Mouse (Mus musculus): ENCODE results near the gene Il31ra. TPM values are rescaled to one million over a fixed set of nuclear protein-coding genes. Genes with fewer than 3 reads are reported as not detected.

Gene Il31ra
- total RNA-seq, 2 experiments from 2014 or later, result 0.77 TPM; not detected in 1

DNA sequence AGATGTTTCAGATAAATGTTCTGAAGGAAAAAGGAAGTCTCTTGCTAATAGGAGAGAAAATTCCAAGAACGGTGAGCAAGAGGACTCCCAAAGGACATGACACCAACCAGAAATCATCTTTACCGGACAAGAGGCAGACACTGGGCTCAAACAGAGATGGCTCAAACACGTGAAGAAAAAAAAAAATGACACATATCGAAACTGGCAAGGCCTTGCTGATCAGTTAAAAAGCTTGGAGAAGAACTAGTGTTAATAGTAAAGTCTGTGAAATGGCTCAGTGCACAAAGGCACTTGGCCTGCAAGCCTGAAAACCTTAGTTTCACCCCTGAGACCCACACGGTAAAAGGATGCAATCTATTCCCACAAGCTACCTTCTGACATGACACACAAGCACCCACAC, 23.4 kb downstream of the Il31ra start:
- ATAC-seq (replicated peaks; ENCODE audit: low FRiP score, poor library complexity, severe bottlenecking), result no peak

DNA sequence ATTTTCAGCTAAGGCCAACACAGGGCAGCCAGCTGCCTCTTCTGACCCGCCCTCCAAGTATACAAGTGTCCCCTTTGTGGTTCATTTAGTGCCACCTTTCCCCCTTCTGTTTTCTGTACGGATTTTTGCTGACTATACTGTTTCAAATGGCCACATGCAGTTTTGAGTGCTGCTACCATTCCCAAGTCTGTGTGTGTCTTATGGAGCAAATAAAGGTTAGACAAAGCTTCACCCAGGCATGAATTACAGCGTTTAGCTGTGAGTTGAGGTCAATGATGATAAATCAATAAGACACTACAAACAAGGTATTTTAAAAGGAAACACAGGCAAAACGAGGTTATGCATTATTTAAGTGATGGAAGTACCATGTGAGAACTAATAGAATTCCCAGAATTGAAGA, 24.6 kb downstream of the Il31ra start:
- ATAC-seq (replicated peaks; ENCODE audit: low FRiP score, poor library complexity, severe bottlenecking), result no peak

DNA sequence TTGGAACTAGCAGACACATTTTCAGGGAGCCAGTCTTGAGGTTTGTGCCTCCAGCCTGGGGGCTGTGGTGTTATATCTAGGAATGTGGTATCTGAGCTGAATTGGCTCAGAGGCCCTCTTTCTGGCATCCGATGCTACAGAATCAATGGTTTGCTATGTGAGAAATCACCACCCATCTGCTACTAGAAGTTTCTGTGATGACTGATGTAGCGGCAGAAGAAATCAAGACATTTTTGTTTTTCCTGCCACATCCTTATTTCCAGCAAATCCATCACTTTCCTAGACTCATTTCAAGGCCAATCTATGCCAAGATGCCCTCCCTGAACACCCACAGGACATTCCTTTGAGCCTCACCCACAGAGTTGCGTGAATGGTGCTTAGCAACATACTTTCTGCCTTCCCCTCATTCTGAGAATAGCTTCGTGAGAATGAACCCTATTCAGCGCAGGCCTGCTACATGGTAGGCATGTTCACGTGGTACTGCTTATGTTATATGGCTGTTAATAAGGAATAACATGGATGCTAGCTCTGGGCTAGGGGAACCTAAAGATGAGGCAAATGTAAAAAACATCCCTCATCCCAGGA, 33.5 kb downstream of the Il31ra start:
- ATAC-seq (replicated peaks; ENCODE audit: low FRiP score, poor library complexity, severe bottlenecking), result no peak

DNA sequence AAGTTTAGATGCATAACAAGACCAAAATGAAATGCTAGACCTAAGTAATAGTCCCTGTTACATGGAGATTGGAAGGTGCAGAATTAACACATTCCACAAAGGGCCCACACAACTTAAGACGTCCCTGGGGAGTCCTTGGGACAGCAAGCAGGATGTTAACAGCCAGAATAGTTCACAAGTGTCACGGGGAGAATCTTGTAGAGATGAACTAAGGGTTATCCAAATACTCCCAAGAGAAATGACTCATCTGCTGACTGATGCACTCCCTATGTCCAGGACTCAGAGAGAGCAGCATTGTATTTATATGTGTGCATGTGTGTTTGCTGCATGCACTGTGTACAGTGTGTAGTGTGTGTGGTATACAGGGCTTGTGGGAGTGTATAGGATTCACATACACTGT, 37.7 kb downstream of the Il31ra start:
- no peak for ATAC-seq (replicated peaks; ENCODE audit: low FRiP score, poor library complexity, severe bottlenecking)

DNA sequence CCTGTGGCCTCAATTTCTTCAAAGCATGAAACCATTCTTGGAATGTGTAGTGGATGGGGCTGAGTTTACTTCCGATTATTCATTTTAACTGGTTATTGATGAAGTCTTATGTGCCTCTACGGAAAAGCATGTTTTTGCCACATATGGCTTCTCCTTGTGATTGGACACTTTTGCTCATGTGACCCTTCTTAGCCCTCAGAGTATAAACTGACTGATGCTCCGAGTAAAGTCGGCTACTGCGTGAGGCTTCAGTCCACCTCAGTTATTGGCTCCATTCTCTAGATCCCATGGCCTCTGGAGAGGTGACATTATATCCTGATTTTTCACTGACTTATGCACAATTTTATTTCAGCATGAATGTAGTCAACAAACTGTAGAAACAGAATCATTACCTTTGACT, 40.9 kb downstream of the Il31ra start:
- ATAC-seq (replicated peaks; ENCODE audit: low FRiP score, poor library complexity, severe bottlenecking), result no peak

DNA sequence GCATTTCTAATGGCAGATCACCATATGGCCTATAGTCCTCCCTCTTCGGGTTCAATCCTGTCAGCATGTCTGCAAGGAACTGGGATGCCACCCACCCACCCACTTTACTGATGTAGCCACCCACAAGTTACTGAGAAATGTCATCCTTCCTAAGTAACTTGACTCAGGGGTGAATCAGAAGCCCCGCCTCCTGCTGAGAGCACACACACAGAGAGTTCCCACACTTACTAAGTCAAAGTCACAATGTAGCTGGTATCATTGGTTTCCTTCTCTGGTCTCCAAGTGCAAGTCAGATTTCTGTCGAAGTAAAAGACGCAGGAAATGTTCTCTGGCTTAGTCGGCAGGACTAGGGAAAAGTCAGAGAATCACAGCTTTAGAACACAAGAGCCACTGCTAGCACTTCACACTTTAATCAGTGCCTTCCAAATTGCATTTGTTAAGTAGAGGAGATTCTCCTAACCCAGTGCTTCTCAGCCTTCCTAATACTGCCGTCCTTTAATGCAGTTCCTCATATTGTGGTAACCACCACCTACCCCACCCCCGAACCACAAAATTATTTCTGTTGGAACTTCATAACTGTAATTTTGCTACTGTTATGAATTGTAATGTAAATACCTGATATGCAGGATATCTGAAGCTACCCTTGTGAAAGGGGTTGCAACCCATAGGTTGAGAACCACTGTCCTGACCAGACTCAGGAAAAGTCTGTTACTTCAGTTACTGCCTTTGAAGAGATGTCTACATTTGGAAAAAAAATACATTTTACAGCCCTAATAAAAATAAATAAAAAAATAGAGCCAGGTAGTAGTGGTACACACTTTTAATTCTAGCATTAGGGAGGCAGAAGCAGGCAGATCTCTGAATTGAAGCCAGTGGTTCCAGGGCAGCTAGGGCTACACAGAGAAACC, 42.3 kb downstream of the Il31ra start:
- no peak for ATAC-seq (replicated peaks; ENCODE audit: low FRiP score, poor library complexity, severe bottlenecking)

DNA sequence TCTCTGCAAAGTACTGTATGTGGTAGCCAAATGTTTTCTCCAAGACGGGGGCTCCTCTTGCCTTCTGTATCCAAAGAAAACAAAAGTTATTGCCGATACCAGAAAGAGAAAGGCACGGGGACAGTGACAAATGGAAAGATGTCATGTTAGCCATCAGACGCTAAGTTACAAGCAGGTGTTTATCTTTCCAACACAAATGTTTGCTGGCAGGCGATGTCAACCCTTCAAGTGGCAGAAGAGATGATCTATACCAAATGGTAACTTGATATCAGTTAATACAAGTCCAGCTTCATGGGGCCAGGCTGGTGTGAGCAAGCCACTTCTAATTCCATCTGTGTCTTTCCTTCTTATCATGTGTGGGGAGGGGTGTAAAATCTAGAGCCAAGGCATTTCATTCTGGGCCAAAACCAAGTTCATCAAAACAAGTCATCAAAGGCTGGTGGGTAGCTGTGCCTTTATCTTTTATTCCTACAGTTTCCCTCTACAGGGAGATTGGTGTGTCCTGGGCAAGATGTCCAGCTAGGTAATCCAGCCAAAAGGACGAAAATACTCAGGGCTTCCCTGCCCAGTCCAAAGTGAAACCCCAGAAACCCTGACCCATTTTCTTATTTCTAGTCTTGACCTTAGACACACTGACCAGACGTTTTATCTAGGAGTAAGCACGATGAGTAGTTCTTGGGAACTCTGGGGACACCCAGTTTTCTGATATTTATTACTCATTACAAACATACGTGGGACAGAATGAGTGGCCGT, 52.8 kb downstream of the Il31ra start:
- peak; percentile 65 for ATAC-seq (replicated peaks; ENCODE audit: low FRiP score, poor library complexity, severe bottlenecking)

DNA sequence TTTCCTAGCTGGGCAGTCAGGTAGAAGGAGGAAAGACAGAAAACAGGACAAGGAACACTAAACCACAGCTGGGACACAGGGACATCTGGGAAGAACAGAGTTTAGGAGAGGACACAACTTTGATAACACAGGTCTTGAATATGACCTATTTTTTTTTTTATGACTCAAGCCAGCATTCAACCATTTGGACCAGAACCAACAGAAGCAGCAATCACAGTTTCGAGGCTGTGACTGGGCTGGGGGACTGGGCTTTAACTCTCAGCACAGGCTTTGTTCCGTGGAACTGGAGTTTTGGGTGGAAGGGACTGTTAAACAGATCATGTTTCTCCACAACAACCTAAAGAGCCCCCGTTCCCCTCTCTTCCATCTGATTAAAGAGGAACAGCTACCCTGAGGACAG, 53.5 kb downstream of the Il31ra start:
- no peak for ATAC-seq (replicated peaks; ENCODE audit: low FRiP score, poor library complexity, severe bottlenecking)

DNA sequence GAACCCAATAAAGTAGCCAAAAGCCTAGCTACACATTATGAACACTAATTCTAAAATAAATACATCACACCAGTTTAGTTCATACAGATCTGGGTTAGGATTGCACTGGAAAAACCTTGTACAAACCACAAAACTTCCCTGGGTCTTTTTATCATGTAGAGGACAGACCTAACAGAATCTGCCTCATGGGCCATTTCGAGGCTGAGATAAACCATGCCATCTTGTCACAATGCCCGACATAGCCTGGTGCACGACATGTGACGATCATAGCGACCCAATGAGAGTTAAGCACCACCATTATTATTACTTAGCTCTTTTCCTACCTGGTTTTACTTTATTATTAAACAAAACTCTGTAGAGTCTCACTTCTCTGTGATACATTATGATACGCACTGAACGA, 57.1 kb downstream of the Il31ra start:
- no peak for ATAC-seq (replicated peaks; ENCODE audit: low FRiP score, poor library complexity, severe bottlenecking)

DNA sequence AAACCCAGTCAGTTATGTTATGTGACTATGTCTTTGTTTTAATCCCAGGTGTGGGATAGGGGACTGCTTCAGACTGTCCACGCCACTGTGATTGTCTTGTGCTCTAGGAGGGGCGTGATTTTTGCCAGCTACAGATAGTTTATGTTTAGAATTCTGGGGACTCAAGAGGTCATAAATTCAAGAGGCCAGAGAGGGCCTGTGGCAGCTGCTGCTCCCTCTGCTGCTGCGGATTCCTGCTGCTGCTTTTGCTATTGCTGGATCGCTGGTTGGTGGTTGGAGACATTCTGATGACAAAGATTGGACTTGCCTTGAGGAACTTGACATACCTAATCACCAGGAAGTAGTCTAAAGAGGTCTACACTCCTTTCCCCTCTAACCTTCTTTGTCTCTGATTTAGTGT, 57.5 kb downstream of the Il31ra start:
- ATAC-seq (replicated peaks; ENCODE audit: low FRiP score, poor library complexity, severe bottlenecking), result no peak

DNA sequence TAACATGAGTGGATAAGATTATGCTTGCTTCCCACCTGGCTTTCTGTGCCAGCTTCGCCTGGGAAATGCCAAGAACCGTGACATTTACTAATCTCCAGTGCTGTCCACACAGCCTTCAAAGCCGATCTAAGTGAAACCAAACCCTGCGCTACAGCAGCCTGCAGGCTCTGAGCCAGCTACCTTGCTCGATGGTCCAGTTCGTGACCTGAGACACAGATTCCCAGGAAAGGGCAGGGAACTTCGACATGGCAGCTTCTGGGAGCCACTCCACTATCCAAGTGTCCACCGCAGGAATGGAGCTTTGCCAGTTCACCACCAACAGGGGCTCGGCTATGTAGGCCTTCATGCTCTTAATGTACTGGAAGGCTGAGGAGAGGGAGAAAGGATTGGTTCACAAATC, 60.6 kb downstream of the Il31ra start:
- ATAC-seq (replicated peaks; ENCODE audit: low FRiP score, poor library complexity, severe bottlenecking), result no peak

DNA sequence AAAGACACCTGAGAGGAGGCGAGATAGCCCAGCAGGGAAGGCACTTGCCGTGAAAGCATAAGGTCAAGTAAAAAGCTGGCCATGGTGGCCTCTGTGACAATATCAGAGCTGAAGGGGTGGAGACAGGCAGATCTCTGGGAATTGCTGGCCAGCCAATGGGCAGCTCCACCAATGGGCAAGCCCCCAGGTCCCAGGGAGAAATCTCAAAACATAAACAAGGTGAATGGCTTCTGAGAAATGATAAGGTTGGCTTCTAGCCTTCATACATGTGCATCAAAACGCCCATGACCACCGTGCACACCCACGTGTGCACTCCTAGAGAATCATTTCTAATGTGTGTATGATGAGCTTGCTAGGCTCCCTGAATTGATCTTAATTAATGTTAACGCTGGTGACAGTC, 61.9 kb downstream of the Il31ra start:
- no peak for ATAC-seq (replicated peaks; ENCODE audit: low FRiP score, poor library complexity, severe bottlenecking)

DNA sequence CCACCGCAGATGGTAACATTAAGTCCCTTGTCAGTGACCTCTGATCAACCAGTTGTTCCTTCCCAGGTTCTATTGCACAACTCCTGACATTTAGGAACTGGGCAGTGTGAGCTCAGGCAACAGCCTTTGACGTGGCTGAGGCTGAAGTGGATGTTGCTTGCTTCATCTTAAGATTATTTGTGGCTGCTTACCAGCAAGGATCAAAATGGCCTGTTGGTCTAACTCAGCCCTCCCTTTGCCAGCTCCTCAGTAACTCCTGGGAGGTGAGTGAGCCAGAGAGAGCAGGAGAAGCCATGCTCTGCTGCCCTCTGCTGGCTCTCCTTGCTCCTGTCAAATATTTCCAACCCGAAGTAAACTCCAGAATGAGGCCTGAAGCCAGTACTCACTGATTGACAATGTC, 64.3 kb downstream of the Il31ra start:
- ATAC-seq (replicated peaks; ENCODE audit: low FRiP score, poor library complexity, severe bottlenecking), result peak; percentile 82

DNA sequence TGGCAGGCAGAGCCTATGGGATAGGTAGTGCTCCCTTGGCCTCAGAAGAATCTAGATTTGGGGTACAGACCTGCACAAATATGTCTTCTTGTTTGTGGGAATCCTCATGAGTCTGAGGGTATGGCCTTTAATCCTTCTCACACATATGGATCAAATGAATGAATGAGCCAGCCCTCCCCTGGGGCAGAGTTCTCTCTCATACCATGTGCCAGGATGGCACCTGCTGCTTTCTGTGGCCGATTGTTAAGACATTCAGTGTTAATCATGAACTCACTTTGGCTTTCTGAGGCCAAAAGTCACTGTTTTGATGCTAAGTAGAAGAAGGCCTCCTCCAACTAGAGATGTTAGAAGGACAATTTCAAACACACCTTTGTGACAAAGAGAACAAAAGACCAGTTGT, 67.0 kb downstream of the Il31ra start:
- ATAC-seq (replicated peaks; ENCODE audit: low FRiP score, poor library complexity, severe bottlenecking), result no peak

DNA sequence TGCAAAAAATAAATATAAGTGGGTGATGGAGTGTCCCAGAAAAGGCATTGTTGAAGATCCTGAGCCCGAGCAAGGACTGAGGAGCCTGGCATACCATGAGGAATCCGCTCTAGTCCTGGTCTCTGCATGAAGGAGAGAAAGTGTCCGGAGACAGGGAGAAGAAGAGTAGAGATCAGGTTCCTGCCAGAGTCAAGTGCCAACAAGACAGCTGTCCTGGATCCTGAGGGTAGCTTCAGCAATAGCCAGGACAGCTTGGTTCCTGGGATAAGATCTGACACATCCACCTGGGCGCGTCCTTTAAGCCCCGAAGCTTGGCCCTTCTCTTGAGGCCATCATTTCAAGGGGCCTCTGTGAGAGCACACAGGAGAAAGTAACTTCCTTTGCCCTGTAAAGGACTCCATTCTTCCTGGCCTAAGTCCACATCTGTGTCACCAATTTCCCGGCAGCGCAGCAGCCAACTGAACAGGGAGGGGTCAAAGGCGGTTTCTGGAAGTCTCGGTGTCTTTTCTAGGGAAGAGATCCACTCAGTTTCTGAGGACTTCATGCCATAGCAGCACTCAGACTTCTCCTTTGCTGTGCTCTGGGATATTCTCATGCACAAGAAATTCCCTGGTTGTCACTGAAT, 70.7 kb downstream of the Il31ra start:
- no peak for ATAC-seq (replicated peaks; ENCODE audit: low FRiP score, poor library complexity, severe bottlenecking)

DNA sequence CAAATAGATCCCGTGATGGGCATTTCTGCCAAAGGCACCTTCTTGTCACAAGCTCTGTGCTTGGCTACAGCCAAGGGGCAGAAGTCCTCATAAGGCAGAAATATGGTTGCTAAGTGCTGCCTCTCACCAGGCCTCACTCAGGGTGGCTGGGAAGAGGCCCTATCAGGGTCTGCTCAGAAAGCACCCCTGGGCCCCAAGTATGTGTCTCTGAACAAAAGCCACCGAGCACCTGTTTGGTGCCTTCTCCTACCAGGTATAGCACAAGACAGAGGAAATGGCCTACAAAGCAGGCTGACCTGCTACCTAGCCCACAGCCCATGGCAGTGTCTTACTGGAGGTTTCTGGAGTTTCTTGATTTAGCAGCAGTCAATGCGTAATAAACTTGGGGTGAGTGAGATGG, 71.3 kb downstream of the Il31ra start:
- no peak for ATAC-seq (replicated peaks; ENCODE audit: low FRiP score, poor library complexity, severe bottlenecking)

DNA sequence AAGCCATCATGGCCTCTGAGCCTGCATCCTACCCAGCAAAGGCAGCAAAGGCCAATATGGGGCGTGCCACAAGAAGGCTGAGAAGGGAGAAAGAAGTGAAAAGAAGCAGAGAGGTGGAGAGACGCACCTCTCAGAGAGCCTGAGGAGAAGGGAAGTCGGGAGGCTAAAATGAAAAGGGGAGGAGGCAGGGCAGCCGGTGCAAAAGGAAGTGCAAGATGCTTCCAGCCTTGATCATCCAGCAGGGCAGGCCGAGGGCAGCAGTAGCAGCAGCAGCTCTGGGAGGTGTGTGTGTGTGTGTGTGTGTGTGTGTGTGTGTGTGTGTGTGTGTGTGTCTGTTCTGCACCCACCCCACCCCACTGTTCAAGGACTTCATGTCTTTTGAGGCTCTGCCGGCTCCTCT, 71.9 kb downstream of the Il31ra start:
- no peak for ATAC-seq (replicated peaks; ENCODE audit: low FRiP score, poor library complexity, severe bottlenecking)

DNA sequence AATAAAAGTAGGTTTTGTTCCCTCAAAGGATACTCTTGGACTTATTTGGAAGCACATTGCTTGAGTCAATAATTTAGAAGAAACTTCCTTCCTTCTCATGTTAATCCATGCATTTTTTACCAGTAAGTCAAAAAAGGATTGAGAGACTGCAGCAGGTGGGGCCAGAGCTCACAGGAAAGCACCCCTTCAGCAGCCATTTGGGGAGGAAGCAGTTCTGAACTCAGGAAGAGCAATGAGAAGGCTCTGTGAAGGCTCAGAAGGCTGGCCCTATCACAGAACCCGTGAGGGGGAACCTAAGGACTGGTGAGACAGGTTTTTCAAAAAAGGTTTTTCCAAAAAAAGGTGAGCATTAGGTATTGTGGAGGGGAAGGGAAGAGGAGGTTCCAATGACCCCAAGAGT, 79.6 kb downstream of the Il31ra start:
- ATAC-seq (replicated peaks; ENCODE audit: low FRiP score, poor library complexity, severe bottlenecking), result no peak

DNA sequence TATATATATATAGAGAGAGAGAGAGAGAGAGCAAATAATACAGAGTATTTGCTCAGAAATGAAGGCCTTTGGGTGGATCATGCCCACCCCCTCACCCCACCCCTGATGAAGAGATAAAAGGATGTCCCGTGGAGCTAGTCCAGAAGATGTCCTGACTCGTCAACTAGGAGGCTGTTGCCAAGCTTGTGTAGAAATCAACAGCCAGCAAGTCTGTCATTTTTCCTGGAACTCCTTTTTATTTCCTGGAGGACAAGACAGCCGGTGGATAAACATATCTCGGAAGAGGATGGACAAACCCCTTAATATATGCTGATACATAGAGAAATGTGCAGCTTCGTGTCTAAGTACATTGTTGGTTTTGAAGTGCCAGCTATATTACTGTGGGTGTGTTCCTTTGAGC, 81.3 kb downstream of the Il31ra start:
- ATAC-seq (replicated peaks; ENCODE audit: low FRiP score, poor library complexity, severe bottlenecking), result no peak

DNA sequence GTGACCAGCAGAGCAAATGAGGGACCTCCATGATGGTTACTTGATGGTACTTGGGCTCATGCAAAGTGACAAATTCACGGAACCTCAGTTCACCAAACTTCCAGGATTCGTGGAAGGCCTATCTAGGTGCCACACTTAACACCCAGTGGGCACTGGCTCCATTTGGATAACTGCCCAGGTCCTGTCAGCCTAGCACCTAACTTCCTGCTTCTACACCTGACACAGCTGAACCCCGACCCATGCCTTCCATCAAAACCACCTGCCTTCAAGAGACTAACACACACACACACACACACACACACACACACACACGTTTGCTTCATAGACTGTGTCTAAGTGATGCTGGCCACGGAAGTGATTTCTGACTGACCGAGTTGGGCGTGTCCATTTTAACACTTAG, 82.3 kb downstream of the Il31ra start:
- no peak for ATAC-seq (replicated peaks; ENCODE audit: low FRiP score, poor library complexity, severe bottlenecking)

DNA sequence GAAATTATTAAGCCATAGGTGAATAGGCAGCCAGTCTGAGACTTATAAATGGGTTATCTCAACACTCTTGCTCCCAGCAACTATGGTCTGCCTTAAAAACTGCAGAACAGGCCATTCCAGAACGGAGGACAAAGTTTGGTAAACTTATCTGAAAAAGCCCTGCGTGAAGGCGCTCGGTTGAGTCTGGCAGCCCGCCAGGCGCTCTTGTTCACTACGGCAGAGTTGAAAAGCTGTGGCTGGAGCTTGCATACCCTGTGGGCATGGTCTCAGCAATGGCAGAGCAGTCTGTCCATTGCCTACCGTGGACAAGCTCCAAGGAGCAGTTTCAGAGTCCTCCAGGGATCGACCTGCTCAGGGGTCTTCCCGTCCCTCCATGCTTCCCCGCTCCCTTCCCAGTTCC, 82.9 kb downstream of the Il31ra start:
- no peak for ATAC-seq (replicated peaks; ENCODE audit: low FRiP score, poor library complexity, severe bottlenecking)

Measured in erythroblast, adult 5-6 weeks (primary cell).